ENCODE assay signal across 16 mouse cellular contexts in the genomic region with DNA sequence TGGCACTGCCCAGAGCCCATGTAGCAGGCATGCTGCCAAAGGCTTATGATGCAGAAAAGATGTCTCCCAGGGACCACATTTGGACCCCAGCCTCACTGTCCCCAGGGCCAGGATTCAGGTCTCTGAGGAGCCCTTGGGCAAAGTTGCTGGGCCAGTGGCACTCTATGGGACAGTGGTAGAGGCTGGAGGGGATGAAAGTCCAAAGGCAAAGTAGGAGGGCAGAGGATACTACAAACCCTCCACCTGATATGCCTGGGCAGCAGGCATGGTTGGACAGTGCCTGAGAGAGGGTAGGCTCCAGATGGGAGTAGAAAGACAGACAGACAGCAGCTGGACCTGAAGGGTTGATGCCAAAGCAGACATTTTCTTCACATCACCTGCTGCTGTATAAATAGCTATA. TPM values are rescaled to one million over a fixed set of nuclear protein-coding genes. Genes with fewer than 3 reads are reported as not detected.
"Had no signal": no experiment of that assay in that cellular context is flagged by ENCODE, and none has a peak within 500 bp of the region (broad histone marks: within the 10 kb centered on the region; RNA-seq: fewer than 3 reads in every experiment).

No protein-coding gene starts in this region.

- H3K27me3 ChIP-seq: limb, embryonic 13.5 days; midbrain, embryonic 15.5 days; neural tube, embryonic 13.5 days; stomach, embryonic 15.5 days had no signal

- H3K9me3 ChIP-seq: midbrain, embryonic 15.5 days; neural tube, embryonic 13.5 days; stomach, embryonic 15.5 days had no signal

- ATAC-seq: intestine, postnatal 0 days; midbrain, embryonic 15.5 days had no signal

- DNase-seq: left cerebral cortex, postnatal 4 days; lung, adult 18-20 months; lung, postnatal 10 days; lung, postnatal 4 days; right cerebral cortex, postnatal 14 days; thymus, postnatal 36 days had no signal

- H3K4me3 ChIP-seq: layer of hippocampus, adult 2 months; limb, embryonic 13.5 days; megakaryocyte, embryonic 14.5 days; midbrain, embryonic 15.5 days; neural tube, embryonic 13.5 days; stomach, embryonic 15.5 days had no signal

- H3K27ac ChIP-seq: layer of hippocampus, adult 2 months; limb, embryonic 13.5 days; liver, embryonic 14.5 days; midbrain, embryonic 15.5 days; neural tube, embryonic 13.5 days; stomach, embryonic 15.5 days had no signal

- H3K36me3 ChIP-seq: limb, embryonic 13.5 days; midbrain, embryonic 15.5 days; neural tube, embryonic 13.5 days; stomach, embryonic 15.5 days had no signal

- H3K4me2 ChIP-seq: limb, embryonic 13.5 days; midbrain, embryonic 11.5 days; midbrain, embryonic 15.5 days; neural tube, embryonic 13.5 days; stomach, embryonic 15.5 days had no signal

- H3K9ac ChIP-seq: limb, embryonic 13.5 days; liver, embryonic 14.5 days; midbrain, embryonic 15.5 days; neural tube, embryonic 13.5 days; stomach, embryonic 15.5 days had no signal

RNA-seq across cellular contexts. Expression of gene Shisa4, which starts 8.7 kb away (rescaled TPM):
- total RNA-seq: monocyte, adult 5-6 weeks had no signal

RNA-seq across cellular contexts. Expression of gene Lmod1, which starts 41.8 kb away (rescaled TPM):
- total RNA-seq: monocyte, adult 5-6 weeks had no signal
